Mouse (Mus musculus): ENCODE data around the gene H2-T23. TPM values are rescaled to one million over a fixed set of nuclear protein-coding genes. Genes with fewer than 3 reads are reported as not detected.

H2-T23 gene
- polyA plus RNA-seq, 1 experiment: 175 TPM

DNA sequence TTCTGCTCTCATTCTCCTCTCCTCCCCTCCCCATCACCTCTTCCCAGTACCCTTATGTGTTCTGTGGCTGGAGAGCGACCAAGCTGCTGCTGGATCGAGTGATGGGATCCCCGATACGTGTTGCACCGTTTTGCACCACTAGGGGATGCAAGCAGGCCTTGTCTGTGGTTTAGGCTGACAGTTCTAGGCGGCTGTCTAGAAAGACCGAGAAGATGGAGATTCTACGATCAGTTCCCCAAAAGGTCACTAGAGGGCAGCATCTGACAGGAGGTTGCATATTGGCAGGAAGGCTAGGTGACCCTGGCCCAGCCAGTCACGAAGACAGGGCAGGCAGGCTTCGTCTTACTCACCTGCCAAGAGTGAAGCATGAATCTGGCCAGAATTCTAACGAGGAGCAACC lies 35.7 kb downstream of the H2-T23 start:
- under 1% methylated on average over 11 of the region's 11 CpGs for WGBS
- H3K27me3 ChIP-seq (replicated peaks; ENCODE audit: control insufficient read depth, insufficient read depth, low read length): no peaks in the 10 kb centered on the region

DNA sequence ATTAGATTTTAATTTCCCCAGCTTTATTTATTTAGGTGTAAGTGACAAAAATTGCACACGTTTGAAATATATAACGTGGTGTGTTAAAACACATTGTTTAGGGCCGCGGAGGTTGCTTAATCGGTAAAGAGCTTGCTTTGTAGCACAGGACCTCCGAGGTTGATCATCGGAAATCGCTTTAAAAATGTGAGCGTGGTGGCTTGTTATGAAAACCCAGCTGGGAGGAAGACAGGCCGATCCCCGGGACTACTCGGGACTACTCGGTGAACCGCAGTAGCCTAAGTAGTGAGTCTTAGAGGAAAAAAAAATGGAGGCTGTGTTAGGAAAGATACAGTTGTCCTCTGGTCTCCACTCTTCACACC lies 37.8 kb downstream of the H2-T23 start:
- Histone ChIP-seq H3K36me3 (ENCODE audit: control insufficient read depth, insufficient read depth, low read length) (no peaks in the 10 kb centered on the region), H3K4me1 (ENCODE audit: control insufficient read depth, insufficient read depth, low read length) (no peaks in the 10 kb centered on the region; the same call in 1 of the 2 replicates), H3K27ac (ENCODE audit: insufficient read depth, low read depth, low read length) (no peak overlapping the region), H3K27me3 (replicated peaks; ENCODE audit: control insufficient read depth, insufficient read depth, low read length) (no peaks in the 10 kb centered on the region), H3K4me3 (ENCODE audit: insufficient read depth, low read depth, low read length) (peak overlapping the region; percentile 66)
- TF ChIP-seq CTCF (conservative IDR thresholded peaks at IDR 0.05; ENCODE audit: insufficient read depth, insufficient read length, low read depth, low read length) (no peak), POLR2A (IDR thresholded peaks at IDR 0.05; ENCODE audit: low read depth, low read length) (no peak)
- DNase-seq: peak; percentile 16
- under 1% methylated on average over 14 of the region's 14 CpGs for WGBS

More for the DNA sequence above, 35.7 kb downstream of the H2-T23 start:
- H3K4me3 ChIP-seq (ENCODE audit: insufficient read depth, low read depth, low read length): no peak overlapping the region
- H3K4me1 ChIP-seq (ENCODE audit: control insufficient read depth, insufficient read depth, low read length): no peaks in the 10 kb centered on the region; the same call in 1 of the 2 replicates
- peak; percentile 99 for DNase-seq
- TF ChIP-seq CTCF (conservative IDR thresholded peaks at IDR 0.05; ENCODE audit: insufficient read depth, insufficient read length, low read depth, low read length): peak; percentile 100
- no peak for TF ChIP-seq POLR2A (IDR thresholded peaks at IDR 0.05; ENCODE audit: low read depth, low read length)
- no peak overlapping the region for H3K27ac ChIP-seq (ENCODE audit: insufficient read depth, low read depth, low read length)
- no peaks in the 10 kb centered on the region for H3K36me3 ChIP-seq (ENCODE audit: control insufficient read depth, insufficient read depth, low read length)

DNA sequence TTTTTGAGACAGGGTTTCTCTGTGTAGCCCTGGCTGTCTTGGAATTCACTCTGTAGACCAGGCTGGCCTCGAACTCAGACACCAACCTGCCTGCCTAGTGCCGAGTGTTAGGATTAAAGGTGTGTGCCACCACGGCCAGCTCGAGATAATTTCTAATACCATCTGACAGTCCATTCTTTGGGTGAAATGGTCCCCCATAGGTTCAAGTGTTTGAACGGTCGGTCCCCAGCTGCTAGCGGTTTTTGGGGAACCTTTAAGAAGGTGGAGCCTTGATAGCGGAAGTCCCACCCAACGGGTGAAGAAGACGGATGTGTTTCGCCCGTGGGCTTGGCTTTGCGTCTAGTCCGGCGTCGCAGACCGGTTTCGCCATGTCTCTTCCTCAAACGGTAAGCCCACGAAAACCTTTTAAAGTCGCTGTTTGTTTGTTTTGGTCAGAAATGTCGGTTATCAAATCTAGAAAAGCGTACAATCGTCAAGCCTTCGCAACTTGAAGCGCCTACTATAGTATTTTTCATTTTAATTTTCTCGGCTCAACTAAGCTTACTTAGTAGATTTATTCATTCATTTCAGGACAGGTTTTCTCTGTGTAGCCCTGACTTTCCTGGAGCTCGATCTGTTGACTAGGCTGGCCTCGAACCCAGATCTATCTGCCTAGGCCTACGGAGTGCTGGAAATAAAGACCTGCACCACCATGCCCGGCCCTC lies 38.3 kb downstream of the H2-T23 start:
- Histone ChIP-seq H3K4me3 (ENCODE audit: insufficient read depth, low read depth, low read length) (peak overlapping the region; percentile 66), H3K27ac (ENCODE audit: insufficient read depth, low read depth, low read length) (peak overlapping the region; percentile 58; the same call in 1 of the 2 replicates), H3K27me3 (replicated peaks; ENCODE audit: control insufficient read depth, insufficient read depth, low read length) (no peaks in the 10 kb centered on the region), H3K4me1 (ENCODE audit: control insufficient read depth, insufficient read depth, low read length) (no peaks in the 10 kb centered on the region; the same call in 1 of the 2 replicates), H3K36me3 (ENCODE audit: control insufficient read depth, insufficient read depth, low read length) (no peaks in the 10 kb centered on the region)
- TF ChIP-seq POLR2A (IDR thresholded peaks at IDR 0.05; ENCODE audit: low read depth, low read length) (peak; percentile 79), CTCF (conservative IDR thresholded peaks at IDR 0.05; ENCODE audit: insufficient read depth, insufficient read length, low read depth, low read length) (no peak)
- WGBS: 2% methylated on average over 31 of the region's 31 CpGs
- DNase-seq: peak; percentile 92

DNA sequence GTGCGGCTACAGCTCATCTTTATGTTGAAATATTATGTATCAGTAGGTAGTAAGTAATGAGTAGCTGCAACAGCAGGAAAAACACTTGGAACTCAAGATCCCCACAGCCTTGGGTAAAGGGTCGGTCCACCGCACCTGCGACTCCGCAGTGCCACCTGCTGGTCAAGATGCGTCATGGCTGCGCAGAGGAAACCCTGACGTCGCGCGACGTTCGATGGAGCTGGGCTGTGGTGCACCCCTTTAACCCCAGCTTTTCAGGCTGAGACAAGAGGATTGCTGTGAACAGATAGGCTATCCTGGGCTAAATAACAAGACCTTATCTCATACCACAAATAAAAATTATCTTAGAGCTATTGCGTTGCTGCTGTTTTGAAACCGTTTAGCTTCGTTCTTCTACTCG lies 39.0 kb downstream of the H2-T23 start:
- H3K36me3 ChIP-seq (ENCODE audit: control insufficient read depth, insufficient read depth, low read length): no peaks in the 10 kb centered on the region
- H3K4me3 ChIP-seq (ENCODE audit: insufficient read depth, low read depth, low read length): 0 out of 2 replicates have a peak overlapping the region, but pooled peaks have one; percentile 2
- WGBS: 2% methylated on average over 17 of the region's 17 CpGs
- no peak overlapping the region for H3K27ac ChIP-seq (ENCODE audit: insufficient read depth, low read depth, low read length)
- no peaks in the 10 kb centered on the region; the same call in 1 of the 2 replicates for H3K4me1 ChIP-seq (ENCODE audit: control insufficient read depth, insufficient read depth, low read length)
- H3K27me3 ChIP-seq (replicated peaks; ENCODE audit: control insufficient read depth, insufficient read depth, low read length): no peaks in the 10 kb centered on the region
- peak; percentile 79 for DNase-seq
- no peak for TF ChIP-seq POLR2A (IDR thresholded peaks at IDR 0.05; ENCODE audit: low read depth, low read length)
- TF ChIP-seq CTCF (conservative IDR thresholded peaks at IDR 0.05; ENCODE audit: insufficient read depth, insufficient read length, low read depth, low read length): peak; percentile 100; the same call in 1 of the 2 replicates

DNA sequence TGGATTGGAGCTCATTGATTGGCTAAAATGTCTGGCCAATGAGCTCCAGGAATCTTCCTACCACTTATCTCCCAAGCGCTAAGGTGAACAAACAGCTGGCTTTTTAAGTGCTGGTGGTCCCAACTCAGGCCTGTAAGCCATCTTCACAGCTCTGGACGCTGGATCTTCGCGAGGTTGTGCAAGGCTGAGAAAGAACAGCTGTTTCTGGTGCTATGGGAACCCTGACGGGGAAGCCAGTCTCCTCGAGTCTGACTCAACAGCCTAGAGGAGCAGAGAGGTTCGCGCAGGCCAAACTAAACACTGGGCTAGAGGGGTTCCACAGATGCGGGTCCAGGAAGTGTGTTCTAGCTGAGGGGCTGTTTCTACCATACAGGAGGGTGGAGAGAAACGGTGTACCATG lies 40.9 kb downstream of the H2-T23 start:
- H3K4me1 ChIP-seq (ENCODE audit: control insufficient read depth, insufficient read depth, low read length): no peaks in the 10 kb centered on the region; the same call in 1 of the 2 replicates
- no peaks in the 10 kb centered on the region for H3K27me3 ChIP-seq (replicated peaks; ENCODE audit: control insufficient read depth, insufficient read depth, low read length)
- H3K36me3 ChIP-seq (ENCODE audit: control insufficient read depth, insufficient read depth, low read length): no peaks in the 10 kb centered on the region
- no peak overlapping the region for H3K27ac ChIP-seq (ENCODE audit: insufficient read depth, low read depth, low read length)
- no peak overlapping the region for H3K4me3 ChIP-seq (ENCODE audit: insufficient read depth, low read depth, low read length)
- TF ChIP-seq CTCF (conservative IDR thresholded peaks at IDR 0.05; ENCODE audit: insufficient read depth, insufficient read length, low read depth, low read length) (no peak), POLR2A (IDR thresholded peaks at IDR 0.05; ENCODE audit: low read depth, low read length) (no peak)
- no peak for DNase-seq
- WGBS: 34% methylated on average over 10 of the region's 10 CpGs

DNA sequence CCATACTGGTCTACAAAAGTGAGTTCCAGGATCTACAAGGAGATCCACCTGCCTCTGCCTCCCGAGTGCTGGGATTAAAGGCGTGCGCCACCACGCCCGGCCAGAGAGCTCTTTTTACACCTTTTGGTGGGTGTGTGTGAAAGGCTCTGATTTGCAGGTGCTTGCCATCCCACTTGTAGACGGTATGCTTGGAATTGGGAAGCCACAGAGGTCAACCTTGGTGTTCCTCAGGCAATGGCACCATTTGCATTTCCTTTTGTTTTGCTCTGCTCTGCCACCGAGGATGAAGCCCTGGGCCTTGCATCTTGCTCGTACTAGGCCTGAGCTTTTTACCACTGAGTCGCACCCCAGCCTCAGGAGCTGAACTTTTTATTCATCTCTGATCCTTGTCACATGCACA lies 50.9 kb downstream of the H2-T23 start:
- peaks cover 9% of the 10 kb centered on the region; the same call in 1 of the 2 replicates for H3K4me1 ChIP-seq (ENCODE audit: control insufficient read depth, insufficient read depth, low read length)
- no peaks in the 10 kb centered on the region for H3K36me3 ChIP-seq (ENCODE audit: control insufficient read depth, insufficient read depth, low read length)
- H3K27me3 ChIP-seq (replicated peaks; ENCODE audit: control insufficient read depth, insufficient read depth, low read length): no peaks in the 10 kb centered on the region
- TF ChIP-seq POLR2A (IDR thresholded peaks at IDR 0.05; ENCODE audit: low read depth, low read length) (no peak), CTCF (conservative IDR thresholded peaks at IDR 0.05; ENCODE audit: insufficient read depth, insufficient read length, low read depth, low read length) (no peak)
- no peak overlapping the region for H3K27ac ChIP-seq (ENCODE audit: insufficient read depth, low read depth, low read length)
- no peak overlapping the region for H3K4me3 ChIP-seq (ENCODE audit: insufficient read depth, low read depth, low read length)
- WGBS: 93% methylated on average over 9 of the region's 9 CpGs
- no peak for DNase-seq

DNA sequence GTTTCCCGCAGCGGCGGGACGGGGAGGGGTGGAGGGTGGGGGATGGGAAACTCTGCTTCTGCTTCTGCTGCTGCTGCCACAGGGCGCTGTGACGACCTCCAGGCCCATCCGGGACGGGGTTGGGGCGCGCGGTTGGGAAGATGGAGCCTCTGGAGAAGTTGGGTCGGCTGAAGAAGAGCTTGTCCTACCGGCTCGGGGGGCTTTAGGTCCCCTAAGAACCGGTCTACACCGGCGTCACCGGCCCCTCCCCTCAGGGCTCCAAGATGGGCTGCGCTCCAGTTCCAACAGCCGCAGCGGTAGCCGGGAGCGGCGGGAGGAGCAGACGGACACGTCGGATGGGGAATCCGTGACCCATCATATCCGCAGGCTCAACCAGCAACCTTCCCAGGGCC lies 52.3 kb downstream of the H2-T23 start:
- Histone ChIP-seq H3K36me3 (ENCODE audit: control insufficient read depth, insufficient read depth, low read length) (no peaks in the 10 kb centered on the region), H3K4me1 (ENCODE audit: control insufficient read depth, insufficient read depth, low read length) (peaks cover 9% of the 10 kb centered on the region; the same call in 1 of the 2 replicates), H3K27ac (ENCODE audit: insufficient read depth, low read depth, low read length) (peak overlapping the region; percentile 21; the same call in 1 of the 2 replicates), H3K4me3 (ENCODE audit: insufficient read depth, low read depth, low read length) (peak overlapping the region; percentile 72), H3K27me3 (replicated peaks; ENCODE audit: control insufficient read depth, insufficient read depth, low read length) (no peaks in the 10 kb centered on the region)
- TF ChIP-seq POLR2A (IDR thresholded peaks at IDR 0.05; ENCODE audit: low read depth, low read length) (no peak), CTCF (conservative IDR thresholded peaks at IDR 0.05; ENCODE audit: insufficient read depth, insufficient read length, low read depth, low read length) (no peak)
- under 1% methylated on average over 29 of the region's 29 CpGs for WGBS
- DNase-seq: peak; percentile 60

Other genes starting within 250 kb of the H2-T23 start
- 26.3 and 28.4 TPM in 2 replicates for gene Ier3, start 211.2 kb downstream of the H2-T23 start, polyA plus RNA-seq (2012; rRNA removed)
- gene Flot1, start 209.6 kb downstream of the H2-T23 start, polyA plus RNA-seq (2012; rRNA removed): 45.3 and 45.7 TPM in 2 replicates
- gene Tubb5, start 194.5 kb downstream of the H2-T23 start, polyA plus RNA-seq (2012; rRNA removed): 98.9 and 109 TPM in 2 replicates
- 5.7 TPM in 2 replicates for gene Mdc1, start 191.3 kb downstream of the H2-T23 start, polyA plus RNA-seq (2012; rRNA removed)
- gene Nrm, start 171.5 kb downstream of the H2-T23 start, polyA plus RNA-seq (2012; rRNA removed): 4.0 and 6.3 TPM in 2 replicates
- 12.4 and 17.8 TPM in 2 replicates for gene Ppp1r18, start 167.3 kb downstream of the H2-T23 start, polyA plus RNA-seq (2012; rRNA removed)
- gene Dhx16, start 153.0 kb downstream of the H2-T23 start, polyA plus RNA-seq (2012; rRNA removed): 50.1 and 65.0 TPM in 2 replicates
- gene 2310061I04Rik, start 135.4 kb downstream of the H2-T23 start, polyA plus RNA-seq (2012; rRNA removed): 118 and 132 TPM in 2 replicates
- gene Atat1, start 122.8 kb downstream of the H2-T23 start, polyA plus RNA-seq (2012; rRNA removed): 42.9 and 54.6 TPM in 2 replicates
- gene Mrps18b, start 116.5 kb downstream of the H2-T23 start, polyA plus RNA-seq (2012; rRNA removed): 91.4 and 94.1 TPM in 2 replicates
- 24.3 and 26.6 TPM in 2 replicates for gene Ppp1r10, start 116.4 kb downstream of the H2-T23 start, polyA plus RNA-seq (2012; rRNA removed)
- 59.4 and 63.6 TPM in 2 replicates for gene Abcf1, start 63.1 kb downstream of the H2-T23 start, polyA plus RNA-seq (2012; rRNA removed)
- 20.5 and 23.8 TPM in 2 replicates for gene Gnl1, start 53.0 kb downstream of the H2-T23 start, polyA plus RNA-seq (2012; rRNA removed)
- 18.5 and 19.0 TPM in 2 replicates for gene Prr3, start 52.6 kb downstream of the H2-T23 start, polyA plus RNA-seq (2012; rRNA removed)
- gene H2-T24, start 12.3 kb downstream of the H2-T23 start, polyA plus RNA-seq (2012; rRNA removed): 3.5 and 5.4 TPM in 2 replicates
- 70.6 and 73.2 TPM in 2 replicates for gene H2-T22, start 9.9 kb upstream of the H2-T23 start, polyA plus RNA-seq (2012; rRNA removed)
- not detected in 2 replicates for gene Gm6034, start 10.1 kb upstream of the H2-T23 start, polyA plus RNA-seq (2012; rRNA removed)
- gene Gm11127, start 25.5 kb upstream of the H2-T23 start, polyA plus RNA-seq (2012; rRNA removed): 13.9 and 14.8 TPM in 2 replicates
- gene Gm19684, start 88.8 kb upstream of the H2-T23 start, polyA plus RNA-seq (2012; rRNA removed): 0.15 and 0.36 TPM in 2 replicates
- gene Gm7030, start 96.6 kb upstream of the H2-T23 start, polyA plus RNA-seq (2012; rRNA removed): 0.19 TPM in 1 of 2 replicates, not detected in the other
- 0.14 TPM in 1 of 2 replicates, not detected in the other for gene Gm8909, start 135.7 kb upstream of the H2-T23 start, polyA plus RNA-seq (2012; rRNA removed)
- gene H2-T3, start 157.4 kb upstream of the H2-T23 start, polyA plus RNA-seq (2012; rRNA removed): not detected in 2 replicates
- gene Rpp21, start 225.2 kb upstream of the H2-T23 start, polyA plus RNA-seq (2012; rRNA removed): 101 and 122 TPM in 2 replicates
- 11.1 and 11.4 TPM in 2 replicates for gene Trim39, start 239.4 kb upstream of the H2-T23 start, polyA plus RNA-seq (2012; rRNA removed)